Mouse (Mus musculus): ENCODE measurements around the gene Zfp69.

- TF ChIP-seq CTCF (IDR thresholded peaks at IDR 0.05; ENCODE audit: low read depth) (no peak), EP300 (IDR thresholded peaks at IDR 0.05; ENCODE audit: low read depth) (no peak)
These were observed 45.9 kb downstream of the Zfp69 start for GRCm38 (mm10) chr4:120905644-120906043.

Data from heart, postnatal 0 days (tissue).